Mouse (Mus musculus) stomach, embryonic 16.5 days (tissue): ENCODE measurements around the gene Sesn2. TPM values are rescaled to one million over a fixed set of nuclear protein-coding genes. Genes with fewer than 3 reads are reported as not detected.

Source experiments
- ATAC-seq: fragments of 200-750 bp; cut with Nextera tagmentation; 2 replicates; pipeline ENCODE4 v1.8.0; 2017; ENCODE audit warnings: moderate number of reproducible peaks, moderate TSS enrichment; ENCODE audit not compliant: insufficient read depth, low FRiP score
- H3K27ac ChIP-seq: fragments of 300-500 bp; sonication (generic); 2 replicates; pipeline ENCODE4 v1.5.1; 2014; ENCODE audit warnings: low read length
- H3K27me3 ChIP-seq: fragments of 300-500 bp; sonication (generic); 2 replicates; pipeline ENCODE4 v1.6.1; 2014; ENCODE audit warnings: low read length, control low read depth, mixed read lengths; ENCODE audit not compliant: control insufficient read depth, insufficient read depth
- H3K36me3 ChIP-seq: fragments of 300-500 bp; sonication (generic); 2 replicates; pipeline ENCODE4 v1.6.1; 2014; ENCODE audit warnings: low read length; ENCODE audit not compliant: control insufficient read depth, insufficient read depth
- H3K4me1 ChIP-seq: fragments of 300-500 bp; sonication (generic); 2 replicates; pipeline ENCODE4 v1.6.1; 2014; ENCODE audit warnings: low read length, control low read depth, mixed read lengths; ENCODE audit not compliant: control insufficient read depth, insufficient read depth
- H3K4me2 ChIP-seq: fragments of 300-500 bp; sonication (generic); 2 replicates; pipeline ENCODE4 v1.6.1; 2014; ENCODE audit warnings: low read depth, low read length, mixed read lengths
- H3K4me3 ChIP-seq: fragments of 300-500 bp; sonication (generic); replicated peaks from 2 replicates; pipeline ENCODE4 v1.5.1; 2014; ENCODE audit warnings: mild to moderate bottlenecking, low read length
- H3K9ac ChIP-seq: fragments of 300-500 bp; sonication (generic); 2 replicates; pipeline ENCODE4 v1.6.1; 2014; ENCODE audit warnings: low read length
- H3K9me3 ChIP-seq: fragments of 300-500 bp; sonication (generic); replicated peaks from 2 replicates; pipeline ENCODE4 v1.6.1; 2016; ENCODE audit warnings: low read length, control low read depth; ENCODE audit not compliant: control insufficient read depth
- WGBS: fragments of 180-500 bp; shearing (Covaris S2); extraction: QIAGEN DNeasy Blood & Tissue Kit; methylation state at CpG from one replicate; pipeline ENCODE4 v1.1.7; 2014; 5-methylcytosine and 5-hydroxymethylcytosine counted together
- polyA plus RNA-seq: library from polyadenylated mRNA; unstranded; fragments of >200 nt; fragmentation: Nextera tagmentation; extraction: Ambion mirVana; gene quantifications from 2 replicates; pipeline ENCODE4 v1.2.1, GENCODE M21; 2015

The Sesn2 gene
- polyA plus RNA-seq, 1 experiment from 2014 or later, result 12.4 TPM

DNA sequence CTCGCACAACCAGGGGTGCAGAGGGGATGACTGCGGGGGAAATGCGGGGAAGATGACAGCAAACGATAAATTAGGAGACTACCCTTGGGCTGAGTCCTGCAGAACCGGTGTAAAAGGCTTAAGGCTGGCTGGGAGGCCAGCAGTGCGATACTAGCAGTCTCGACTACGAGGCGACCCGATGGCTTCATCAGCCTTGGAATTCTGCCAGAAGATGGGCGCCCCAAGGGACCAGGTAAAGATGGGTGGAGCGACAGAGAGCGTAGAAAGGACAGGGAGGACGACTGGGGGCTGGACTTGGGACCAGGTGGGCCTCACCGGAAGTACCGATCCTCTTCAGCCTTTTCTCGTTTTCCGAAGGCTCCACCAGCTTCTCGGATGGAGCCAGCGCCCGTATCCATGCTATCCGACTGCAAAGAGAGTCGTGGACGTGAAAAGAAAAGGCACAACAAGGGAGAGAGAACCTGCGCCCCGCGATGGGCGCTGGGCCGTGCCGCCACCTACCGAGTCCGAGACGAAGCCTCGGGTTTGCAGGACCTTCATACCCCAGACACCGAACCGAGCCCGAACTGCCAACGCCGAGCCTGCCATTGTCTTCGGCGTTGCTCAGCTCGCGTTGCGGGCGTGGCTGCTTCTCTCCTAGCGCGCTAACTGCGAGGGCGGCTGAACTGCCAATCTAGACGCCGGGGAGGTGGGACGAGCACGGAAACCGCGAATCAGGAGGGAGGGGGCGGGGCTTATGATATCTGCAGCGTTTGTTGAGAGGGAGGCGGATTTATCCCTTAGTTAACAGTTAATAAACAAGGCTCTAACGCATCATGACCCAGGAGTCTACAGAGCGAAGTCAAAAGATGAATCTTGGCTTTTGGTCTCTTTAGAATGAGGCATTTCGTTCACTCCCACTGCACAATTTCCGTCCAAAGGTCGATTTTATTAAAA, 22.9 kb upstream of the Sesn2 start, which contains the start of gene Atpif1:
TSS of gene Atpif1 (minus strand) at position 679 of the 936 bp plus-strand sequence.
- Histone ChIP-seq H3K4me2 (peak within 1 kb of the TSS; percentile 80), H3K27ac (peak within 1 kb of the TSS; percentile 98), H3K9me3 (no peaks in the 10 kb centered on the region), H3K4me1 (peaks cover 29% of the 10 kb centered on the region), H3K9ac (peak within 1 kb of the TSS; percentile 86), H3K4me3 (peak within 1 kb of the TSS; percentile 83), H3K36me3 (peaks cover 10% of the 10 kb centered on the region; the same call in 1 of the 2 replicates), H3K27me3 (no peaks in the 10 kb centered on the region)
- ATAC-seq, result peak; percentile 89
- WGBS, result under 1% methylated on average over 63 of the region's 63 CpGs

DNA sequence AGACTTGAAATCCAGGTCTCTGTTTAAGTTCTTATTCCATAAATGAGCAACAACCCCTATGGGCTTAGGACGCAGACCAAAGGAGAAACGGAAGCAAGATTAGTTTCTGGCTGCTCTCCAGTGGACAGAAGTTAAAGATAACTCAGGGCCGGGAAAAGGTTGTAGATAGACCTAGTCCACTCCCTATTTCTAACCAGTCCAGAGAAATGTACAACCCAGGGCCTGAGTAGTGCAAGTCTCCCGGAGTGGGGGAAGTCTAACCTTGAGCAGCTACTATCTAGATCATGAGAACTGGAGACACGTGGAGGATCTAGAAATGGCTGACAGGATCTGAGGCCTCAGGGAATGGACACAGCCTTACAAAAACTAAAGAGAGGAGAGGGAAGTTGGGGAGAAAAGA, 22.2 kb upstream of the Sesn2 start:
- peak overlapping the region; percentile 98 for H3K27ac ChIP-seq
- no peaks in the 10 kb centered on the region for H3K27me3 ChIP-seq
- H3K9me3 ChIP-seq, result no peaks in the 10 kb centered on the region
- peak overlapping the region; percentile 80 for H3K4me2 ChIP-seq
- H3K36me3 ChIP-seq, result peaks cover 10% of the 10 kb centered on the region; the same call in 1 of the 2 replicates
- peaks cover 29% of the 10 kb centered on the region for H3K4me1 ChIP-seq
- peak; percentile 41; the same call in 1 of the 2 replicates for ATAC-seq
- peak overlapping the region; percentile 83 for H3K4me3 ChIP-seq
- peak overlapping the region; percentile 86 for H3K9ac ChIP-seq
- WGBS, result 3% methylated on average over 5 of the region's 5 CpGs

DNA sequence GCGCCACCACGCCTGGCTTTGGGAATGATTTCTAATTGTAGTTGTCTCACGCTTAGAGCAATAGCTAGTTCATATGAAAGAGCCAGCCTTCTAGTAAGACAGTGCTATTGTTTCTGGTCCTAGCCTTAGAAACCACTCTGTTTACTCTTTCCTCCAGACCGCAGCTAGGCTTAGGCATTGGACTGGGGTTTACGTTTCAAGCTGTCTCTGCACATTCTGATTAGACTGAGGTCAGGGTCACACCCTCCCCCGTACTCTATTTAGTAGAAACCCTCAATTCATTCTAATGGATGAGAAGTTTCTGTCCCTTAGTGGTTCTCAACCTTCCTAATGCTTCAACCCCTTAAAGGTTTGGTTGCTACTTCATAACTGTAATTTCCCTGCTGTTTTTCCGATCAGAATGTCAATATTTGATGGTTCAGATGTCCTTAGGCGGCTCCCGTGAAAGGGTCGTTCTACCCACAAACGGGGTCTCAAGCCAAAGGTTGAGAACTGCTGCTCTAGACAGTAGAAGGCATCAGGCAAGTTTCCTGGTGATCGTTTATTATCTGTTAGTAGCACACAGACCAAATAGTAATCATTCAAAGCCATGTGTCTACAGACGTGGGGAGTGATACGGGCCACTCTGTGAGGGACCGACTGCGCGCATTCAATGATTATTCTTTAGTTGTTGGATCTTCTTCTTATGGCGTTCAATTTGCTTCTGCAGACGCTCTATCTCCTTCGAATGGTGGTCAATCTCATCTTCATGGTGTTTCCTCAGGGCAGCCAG, 19.9 kb upstream of the Sesn2 start:
- ATAC-seq, result no peak
- Histone ChIP-seq H3K36me3 (peaks cover 10% of the 10 kb centered on the region; the same call in 1 of the 2 replicates), H3K27ac (no peak overlapping the region), H3K4me3 (no peak overlapping the region), H3K9me3 (no peaks in the 10 kb centered on the region), H3K27me3 (no peaks in the 10 kb centered on the region), H3K4me1 (peaks cover 18% of the 10 kb centered on the region; the same call in 1 of the 2 replicates), H3K9ac (no peak overlapping the region), H3K4me2 (no peak overlapping the region)
- WGBS, result 82% methylated on average over 20 of the region's 20 CpGs

DNA sequence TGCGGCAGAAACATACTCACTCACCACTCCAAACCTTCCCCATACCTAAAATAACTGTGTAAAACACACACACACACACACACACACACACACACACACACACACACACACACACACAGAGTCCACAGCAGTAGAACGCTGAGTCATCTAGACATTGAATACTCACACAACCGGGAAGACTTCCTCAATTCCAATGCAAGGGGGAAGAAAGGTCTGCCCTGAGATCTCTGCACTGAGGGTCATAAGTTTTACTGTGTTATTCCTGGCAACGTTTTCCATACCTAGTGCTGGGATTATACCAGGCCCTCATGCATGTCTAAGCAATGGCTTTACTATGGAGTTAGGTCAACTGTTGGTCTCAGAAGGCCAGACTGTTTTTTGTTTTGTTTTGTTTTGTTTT, 19.0 kb upstream of the Sesn2 start:
- no peak overlapping the region for H3K4me2 ChIP-seq
- WGBS, result 67% methylated on average over 4 of the region's 4 CpGs
- no peak overlapping the region for H3K9ac ChIP-seq
- H3K4me3 ChIP-seq, result no peak overlapping the region
- peaks cover 10% of the 10 kb centered on the region; the same call in 1 of the 2 replicates for H3K36me3 ChIP-seq
- H3K27ac ChIP-seq, result no peak overlapping the region
- H3K9me3 ChIP-seq, result no peaks in the 10 kb centered on the region
- H3K27me3 ChIP-seq, result no peaks in the 10 kb centered on the region
- H3K4me1 ChIP-seq, result peaks cover 20% of the 10 kb centered on the region
- no peak for ATAC-seq

DNA sequence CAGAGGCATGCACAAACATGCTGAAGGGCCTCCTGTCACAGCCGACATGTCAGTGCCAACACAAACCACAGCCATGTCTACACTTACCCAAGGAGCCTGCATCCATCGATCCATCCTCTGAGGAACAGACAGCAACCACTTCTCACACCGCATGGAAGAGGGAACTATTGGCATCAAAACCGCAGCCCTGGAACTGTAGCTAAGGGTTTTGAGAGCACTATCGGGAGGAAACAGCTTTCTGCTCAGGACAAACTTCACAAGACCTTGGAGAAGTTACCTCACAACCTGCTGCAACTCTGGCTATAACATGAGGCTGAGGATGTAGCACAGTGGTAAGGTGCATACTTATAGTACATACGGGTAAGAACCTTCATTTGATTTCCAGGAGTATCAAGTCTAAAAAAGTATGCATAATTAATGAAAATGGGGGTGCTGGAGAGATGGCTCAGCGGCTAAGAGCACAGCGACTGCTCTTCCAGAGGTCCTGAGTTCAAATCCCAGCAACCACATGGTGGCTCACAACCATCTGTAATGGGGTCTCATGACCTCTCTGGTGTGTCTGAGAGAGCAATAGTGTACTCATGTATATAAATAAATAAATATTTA, 17.7 kb upstream of the Sesn2 start:
- Histone ChIP-seq H3K27me3 (no peaks in the 10 kb centered on the region), H3K27ac (no peak overlapping the region), H3K4me2 (no peak overlapping the region), H3K4me3 (no peak overlapping the region), H3K4me1 (peaks cover 18% of the 10 kb centered on the region), H3K36me3 (peaks cover 10% of the 10 kb centered on the region; the same call in 1 of the 2 replicates), H3K9me3 (no peaks in the 10 kb centered on the region), H3K9ac (no peak overlapping the region)
- 81% methylated on average over 8 of the region's 8 CpGs for WGBS
- ATAC-seq, result no peak

DNA sequence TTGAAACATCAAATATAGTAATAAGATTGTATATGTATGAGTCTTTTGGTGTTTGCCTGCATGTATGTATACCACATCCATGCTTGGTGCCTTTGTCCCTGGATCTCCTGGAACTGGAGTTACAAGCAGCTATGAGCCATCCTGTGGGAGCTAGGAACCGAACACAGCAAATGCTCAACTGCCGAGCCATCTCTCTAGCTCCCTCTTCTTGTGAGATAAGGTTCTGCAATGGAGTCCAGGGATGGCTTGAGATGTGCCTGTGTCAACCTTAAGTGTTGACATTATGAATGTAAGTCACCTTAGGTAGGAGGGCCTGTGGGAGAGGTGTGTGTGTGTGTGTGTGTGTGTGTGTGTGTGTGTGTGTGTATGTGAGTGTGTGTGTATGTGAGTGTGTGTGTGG, 16.4 kb upstream of the Sesn2 start:
- Histone ChIP-seq H3K27ac (no peak overlapping the region), H3K36me3 (peaks cover 10% of the 10 kb centered on the region; the same call in 1 of the 2 replicates), H3K9ac (no peak overlapping the region), H3K4me1 (peaks cover 16% of the 10 kb centered on the region), H3K27me3 (no peaks in the 10 kb centered on the region), H3K4me3 (no peak overlapping the region), H3K9me3 (no peaks in the 10 kb centered on the region), H3K4me2 (no peak overlapping the region)
- no peak for ATAC-seq
- 48% methylated on average over 2 of the region's 2 CpGs for WGBS

DNA sequence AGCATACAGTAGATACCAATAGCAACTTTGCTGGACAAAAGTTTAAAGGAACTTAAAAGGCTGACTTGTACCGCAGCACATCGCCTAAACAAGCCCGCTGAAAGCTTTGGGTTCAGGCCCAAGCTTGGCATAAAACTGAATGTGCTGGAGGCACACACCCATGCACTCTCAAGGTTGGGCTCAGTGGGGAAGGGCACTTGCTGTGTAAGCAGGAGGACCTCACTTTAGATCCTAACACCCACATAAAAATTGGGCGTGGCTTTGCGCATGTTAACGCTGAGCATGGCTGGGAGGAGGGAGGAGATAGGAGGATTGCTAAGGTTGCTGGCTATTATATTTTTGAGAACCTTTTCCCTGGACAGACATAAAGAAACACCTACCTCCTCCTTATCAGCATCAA, 14.5 kb upstream of the Sesn2 start:
- peak overlapping the region; percentile 28; the same call in 1 of the 2 replicates for H3K9ac ChIP-seq
- H3K4me3 ChIP-seq, result no peak overlapping the region
- H3K4me1 ChIP-seq, result peaks cover 12% of the 10 kb centered on the region
- no peaks in the 10 kb centered on the region for H3K9me3 ChIP-seq
- WGBS, result 33% methylated on average over 6 of the region's 6 CpGs
- H3K27ac ChIP-seq, result peak overlapping the region; percentile 93
- 0 out of 2 replicates have a peak overlapping the region, but pooled peaks have one; percentile 21 for H3K4me2 ChIP-seq
- no peaks in the 10 kb centered on the region for H3K27me3 ChIP-seq
- peak; percentile 80 for ATAC-seq
- H3K36me3 ChIP-seq, result no peaks in the 10 kb centered on the region

DNA sequence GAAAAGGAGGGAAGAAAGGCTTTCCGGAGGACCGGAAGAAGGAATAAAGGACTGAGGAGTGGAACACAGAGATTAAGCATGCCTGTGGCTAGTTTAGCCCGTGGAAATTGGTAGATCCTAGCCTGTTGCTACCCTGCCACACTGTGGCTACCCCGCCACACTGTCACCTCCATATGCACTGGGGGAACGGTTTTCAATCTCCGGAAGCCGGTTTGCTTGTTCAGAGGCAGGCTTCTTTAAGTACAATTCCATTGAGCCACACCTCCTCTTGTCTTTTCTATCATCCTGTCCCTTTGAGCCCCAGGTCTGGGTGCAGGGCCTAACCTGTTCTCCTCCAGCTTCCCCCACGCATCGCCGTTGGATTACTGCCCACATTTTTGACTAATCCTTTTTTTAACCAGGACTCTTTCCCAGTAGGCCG, 14.0 kb upstream of the Sesn2 start:
- 23% methylated on average over 11 of the region's 11 CpGs for WGBS
- Histone ChIP-seq H3K27me3 (no peaks in the 10 kb centered on the region), H3K4me1 (peaks cover 12% of the 10 kb centered on the region), H3K9ac (peak overlapping the region; percentile 28), H3K9me3 (no peaks in the 10 kb centered on the region), H3K36me3 (no peaks in the 10 kb centered on the region), H3K4me3 (no peak overlapping the region), H3K4me2 (peak overlapping the region; percentile 21; the same call in 1 of the 2 replicates), H3K27ac (peak overlapping the region; percentile 93)
- ATAC-seq, result 0 out of 2 replicates have a peak, but pooled peaks have one; percentile 51
